Mouse (Mus musculus) stomach, adult 2 months (tissue): ENCODE measurements around the gene Lpar5. TPM values are rescaled to one million over a fixed set of nuclear protein-coding genes. Genes with fewer than 3 reads are reported as not detected.

Experiments
- polyA plus RNA-seq: library from polyadenylated mRNA; depleted of rRNA; stranded (reverse); fragments of >200 nt; gene quantifications from 2 replicates; pipeline ENCODE4 v1.2.3, GENCODE M21; 2012; rRNA removed

Gene Lpar5
- 27.0 and 30.5 TPM in 2 replicates for polyA plus RNA-seq

DNA sequence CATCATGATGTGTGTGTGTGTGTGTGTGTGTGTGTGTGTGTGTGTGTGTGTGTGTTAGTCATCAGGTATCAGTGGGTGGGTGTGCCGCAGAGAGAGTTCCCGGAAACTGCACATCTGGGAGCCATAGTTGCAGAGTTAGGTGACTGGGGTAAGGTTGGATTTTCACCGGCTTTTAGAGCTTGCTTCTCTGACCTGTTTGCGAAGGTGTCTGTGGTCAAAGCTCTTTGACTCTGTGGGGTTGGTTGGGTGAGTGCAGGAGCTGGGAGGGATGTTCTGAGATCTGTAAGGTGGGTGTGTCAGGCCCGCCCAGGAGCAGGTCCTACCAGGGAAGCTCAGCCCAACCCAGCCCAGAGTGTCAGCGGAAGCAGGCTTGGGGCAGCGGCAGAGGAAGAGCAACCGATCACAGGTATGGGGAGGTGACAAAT is at the start of gene Lpar5:
Gene Lpar5 (plus strand): TSS at position 350 of the 425 bp plus-strand sequence.

DNA sequence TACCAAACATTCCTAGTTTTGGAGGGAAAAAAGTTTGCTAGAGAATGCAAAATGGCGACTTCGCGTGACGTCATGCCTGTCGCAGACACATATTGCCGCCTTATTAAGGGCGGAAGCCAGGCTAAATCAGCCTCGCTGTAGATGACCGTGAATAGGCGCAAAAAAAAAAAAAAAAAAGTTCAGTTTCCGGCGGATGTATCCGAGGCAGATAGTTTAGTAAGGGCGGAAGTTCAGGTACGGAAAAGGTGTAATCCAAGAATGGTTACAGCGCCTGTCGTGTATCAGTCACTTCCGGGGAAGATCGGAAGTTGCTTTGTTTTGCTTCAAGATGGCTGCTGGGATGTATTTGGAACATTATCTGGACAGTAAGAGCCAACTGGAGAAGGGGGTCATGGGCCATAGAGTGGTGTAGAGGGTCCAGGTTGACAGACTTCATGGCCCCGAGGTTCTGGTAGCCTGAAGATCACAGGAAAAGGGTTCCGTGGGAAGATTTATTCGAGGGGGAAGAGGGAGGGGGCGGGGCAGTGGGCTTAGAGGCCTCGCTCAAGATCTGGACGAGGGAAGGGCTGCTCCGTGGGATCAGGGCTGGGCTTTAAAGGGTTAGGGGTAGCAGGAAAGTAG is 28.1 kb upstream of the Lpar5 start, which contains the start of gene Ing4:
Gene Ing4 (plus strand): TSS at position 228 of the 621 bp plus-strand sequence.

DNA sequence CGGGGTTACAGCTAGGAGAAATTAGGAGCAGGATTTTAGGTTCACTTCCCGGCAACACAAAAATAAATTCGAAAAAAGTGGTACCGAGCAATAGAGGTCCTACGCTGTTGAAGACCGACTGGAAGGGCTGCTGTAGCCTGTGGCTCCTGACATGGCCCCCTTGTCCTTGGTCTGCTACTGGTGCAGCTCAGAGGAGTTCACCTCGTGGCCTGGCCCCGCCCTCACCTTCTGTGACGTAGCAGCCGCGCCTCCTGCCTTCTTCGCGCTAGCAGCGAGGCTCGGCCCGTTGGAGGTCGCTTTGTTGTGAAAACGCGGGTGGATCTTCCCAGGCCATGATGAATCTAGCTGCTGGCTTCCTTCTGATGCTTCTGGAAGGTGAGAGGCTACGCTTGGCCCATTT is 18.0 kb upstream of the Lpar5 start, which contains the start of gene Acrbp:
Gene Acrbp (plus strand): TSS at position 12 of the 400 bp plus-strand sequence.

DNA sequence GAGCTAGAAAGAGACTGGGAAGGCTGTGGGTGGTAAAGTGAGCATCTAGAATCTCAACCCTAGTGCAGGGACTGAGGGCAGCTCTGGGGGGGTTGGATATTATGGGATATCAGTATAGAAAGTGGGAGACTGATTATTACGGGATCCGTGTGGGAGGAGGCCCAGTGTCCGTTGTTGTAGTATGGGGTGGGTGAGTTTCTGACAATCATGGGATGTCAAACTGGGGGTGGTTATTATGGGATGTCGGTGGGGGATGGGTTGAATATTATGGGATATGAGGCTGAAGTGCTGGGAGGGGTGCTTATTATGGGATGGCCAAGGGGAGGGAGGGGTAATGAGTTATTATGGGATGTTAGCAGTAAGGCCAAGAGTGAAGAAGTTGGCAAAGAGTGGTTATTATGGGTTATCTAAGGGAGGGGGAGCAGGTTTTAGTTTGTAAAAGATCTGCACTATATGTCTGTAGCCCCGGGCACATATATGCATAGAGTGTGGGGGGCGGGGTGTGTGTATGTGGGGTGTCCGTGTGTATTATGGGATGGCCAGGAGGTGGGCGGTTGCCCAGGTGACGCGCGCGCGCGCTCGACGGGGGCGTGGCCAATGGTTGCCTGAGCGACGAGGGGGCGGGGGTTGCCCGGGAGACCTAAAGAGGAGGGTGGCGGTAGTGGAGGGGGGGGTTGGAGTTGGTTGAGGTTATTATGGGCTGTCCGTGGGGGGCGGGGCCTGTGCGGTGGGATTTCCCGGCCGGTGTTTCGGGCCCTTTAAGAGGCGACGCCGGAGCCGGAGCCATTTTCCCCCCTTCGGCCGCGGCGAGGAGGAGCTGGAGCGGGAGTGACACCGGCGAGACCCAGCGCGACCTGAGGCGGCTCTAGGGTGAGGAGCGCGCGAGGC is 27.9 kb downstream of the Lpar5 start, which contains the start of gene Chd4:
Gene Chd4 (plus strand): TSS at position 591 of the 888 bp plus-strand sequence.

DNA sequence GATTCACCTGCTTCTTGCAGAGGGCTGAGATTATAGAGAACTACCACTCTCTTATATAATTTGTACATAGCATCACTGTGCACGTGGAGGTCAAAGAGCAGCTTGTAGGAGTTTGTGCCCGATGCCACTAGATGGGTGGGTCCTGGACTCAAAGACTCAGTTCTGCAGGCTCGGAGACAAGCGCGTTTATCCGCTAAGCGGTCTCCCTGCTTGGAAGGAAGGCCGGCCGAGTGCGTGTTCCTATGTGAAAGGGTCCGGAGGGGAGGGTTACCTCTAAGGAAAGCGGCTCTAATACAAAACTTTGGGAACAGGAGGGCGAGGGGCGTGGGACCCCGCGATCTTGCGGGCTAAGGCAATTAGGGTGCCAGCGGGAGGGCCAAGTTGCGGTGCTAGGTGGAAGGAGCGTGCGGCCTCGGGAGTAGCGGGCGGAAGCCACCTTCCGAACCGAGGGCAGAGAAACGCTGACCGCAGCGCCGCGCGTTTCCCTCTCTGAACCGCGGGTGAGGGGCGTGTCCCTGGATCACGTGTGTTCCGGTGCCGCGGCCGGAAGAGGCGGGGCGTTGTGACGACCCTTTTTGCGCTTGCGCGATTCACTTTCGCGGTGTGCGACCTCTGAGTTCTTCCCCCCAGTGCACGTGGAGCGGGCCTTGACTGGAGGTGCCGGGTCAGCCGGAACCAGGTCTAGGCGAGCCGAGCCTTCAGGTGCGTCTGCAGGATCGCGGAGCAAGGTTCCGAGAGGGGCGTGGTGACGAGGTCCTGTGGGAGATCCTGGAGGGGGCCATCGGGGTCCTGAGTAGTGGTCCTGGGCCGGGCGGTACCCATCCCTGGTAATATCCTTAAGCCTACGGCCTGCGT is 63.8 kb downstream of the Lpar5 start, which contains the start of gene Nop2:
Gene Nop2 (plus strand): TSS at position 608 of the 855 bp plus-strand sequence.

Other genes with a start within 250 kb of the Lpar5 start
- gene Usp5, start 238.4 kb upstream of the Lpar5 start, polyA plus RNA-seq = 36.1 and 46.9 TPM in 2 replicates
- 19.8 and 24.0 TPM in 2 replicates for gene Cdca3, start 238.4 kb upstream of the Lpar5 start, polyA plus RNA-seq
- gene Gnb3, start 227.6 kb upstream of the Lpar5 start, polyA plus RNA-seq = 0.10 and 0.24 TPM in 2 replicates
- gene P3h3, start 210.2 kb upstream of the Lpar5 start, polyA plus RNA-seq = 12.1 and 14.8 TPM in 2 replicates
- 0.77 and 0.80 TPM in 2 replicates for gene Gpr162, start 203.9 kb upstream of the Lpar5 start, polyA plus RNA-seq
- gene Cd4, start 179.7 kb upstream of the Lpar5 start, polyA plus RNA-seq = 0.58 and 0.83 TPM in 2 replicates
- gene Lag3, start 156.2 kb upstream of the Lpar5 start, polyA plus RNA-seq = 0.84 and 2.3 TPM in 2 replicates
- 1,316 and 1,529 TPM in 2 replicates for gene Ptms, start 147.8 kb upstream of the Lpar5 start, polyA plus RNA-seq
- 194 and 239 TPM in 2 replicates for gene Mlf2, start 136.5 kb upstream of the Lpar5 start, polyA plus RNA-seq
- gene Cops7a, start 102.4 kb upstream of the Lpar5 start, polyA plus RNA-seq = 101 and 118 TPM in 2 replicates
- gene Pianp, start 71.2 kb upstream of the Lpar5 start, polyA plus RNA-seq = 7.0 and 7.5 TPM in 2 replicates
- 24.5 and 29.6 TPM in 2 replicates for gene Zfp384, start 58.8 kb upstream of the Lpar5 start, polyA plus RNA-seq
- gene Ing4, start 28.2 kb upstream of the Lpar5 start, polyA plus RNA-seq = 13.9 and 17.2 TPM in 2 replicates
- gene Acrbp, start 18.2 kb upstream of the Lpar5 start, polyA plus RNA-seq = 8.2 and 12.1 TPM in 2 replicates
- 17.1 and 18.8 TPM in 2 replicates for gene Chd4, start 28.1 kb downstream of the Lpar5 start, polyA plus RNA-seq
- 3.1 and 4.1 TPM in 2 replicates for gene Nop2, start 64.0 kb downstream of the Lpar5 start, polyA plus RNA-seq
- gene Iffo1, start 77.3 kb downstream of the Lpar5 start, polyA plus RNA-seq = 9.6 and 10.3 TPM in 2 replicates
- gene Gapdh, start 98.5 kb downstream of the Lpar5 start, polyA plus RNA-seq = 1,141 and 2,470 TPM in 2 replicates
- 21.9 and 24.8 TPM in 2 replicates for gene Ncapd2, start 123.8 kb downstream of the Lpar5 start, polyA plus RNA-seq
- gene Mrpl51, start 123.9 kb downstream of the Lpar5 start, polyA plus RNA-seq = 20.7 and 26.9 TPM in 2 replicates
- 5.5 and 6.3 TPM in 2 replicates for gene Vamp1, start 147.6 kb downstream of the Lpar5 start, polyA plus RNA-seq
- gene Tapbpl, start 163.9 kb downstream of the Lpar5 start, polyA plus RNA-seq = 4.5 and 4.8 TPM in 2 replicates
- gene Cd27, start 169.1 kb downstream of the Lpar5 start, polyA plus RNA-seq = 0.29 and 0.74 TPM in 2 replicates
- 0.13 and 0.34 TPM in 2 replicates for gene Tuba3a, start 218.1 kb downstream of the Lpar5 start, polyA plus RNA-seq
- 93.4 and 123 TPM in 2 replicates for gene Ltbr, start 246.0 kb downstream of the Lpar5 start, polyA plus RNA-seq